15 mouse cellular contexts compared by ENCODE assay signal in genomic region chr4:83682866-83683265, GRCm38 (mm10).
"Had no signal": no experiment of that assay in that cellular context is flagged by ENCODE, and none has a peak within 500 bp of the region (broad histone marks: within the 10 kb centered on the region; RNA-seq: fewer than 3 reads in every experiment).

No protein-coding gene starts in this region.

- H3K4me2 ChIP-seq: neural tube, embryonic 12.5 days; neural tube, embryonic 13.5 days; stomach, embryonic 15.5 days had no signal

- H3K9me3 ChIP-seq: neural tube, embryonic 12.5 days; neural tube, embryonic 13.5 days; stomach, embryonic 15.5 days had no signal

- H3K4me3 ChIP-seq: neural tube, embryonic 12.5 days; neural tube, embryonic 13.5 days; stomach, embryonic 15.5 days had no signal

- H3K27me3 ChIP-seq: neural tube, embryonic 12.5 days; neural tube, embryonic 13.5 days; stomach, embryonic 15.5 days had no signal

- H3K9ac ChIP-seq: neural tube, embryonic 12.5 days; neural tube, embryonic 13.5 days; stomach, embryonic 15.5 days had no signal

- DNase-seq: retina, postnatal 1 day; right cerebral cortex, adult 18-20 months; right cerebral cortex, postnatal 14 days; right cerebral cortex, postnatal 25 days; right cerebral cortex, postnatal 4 days; spleen, adult 18-20 months; thymus, adult 2 months; thymus, postnatal 14 days; thymus, postnatal 25 days; thymus, postnatal 36 days; thymus, postnatal 4 days had no signal

- H3K4me1 ChIP-seq: neural tube, embryonic 12.5 days; neural tube, embryonic 13.5 days; stomach, embryonic 15.5 days had no signal

- H3K36me3 ChIP-seq: neural tube, embryonic 12.5 days; neural tube, embryonic 13.5 days; stomach, embryonic 15.5 days had no signal

- H3K27ac ChIP-seq: neural tube, embryonic 12.5 days; neural tube, embryonic 13.5 days; stomach, embryonic 15.5 days; stomach, postnatal 0 days had no signal
